Mouse (Mus musculus): ENCODE measurements around the gene Gm10190.

Gene Gm10190

GRCm38 (mm10) chr17:80332386-80332785 is 41.0 kb downstream of the Gm10190 start:
- TF ChIP-seq GATA4 (IDR thresholded peaks at IDR 0.05; ENCODE audit: insufficient replicate concordance, low read length), result no peak

GRCm38 (mm10) chr17:80326431-80326830 is 46.9 kb downstream of the Gm10190 start:
- no peak for TF ChIP-seq GATA4 (IDR thresholded peaks at IDR 0.05; ENCODE audit: insufficient replicate concordance, low read length)

GRCm38 (mm10) chr17:80325456-80325855 is 47.9 kb downstream of the Gm10190 start:
- TF ChIP-seq GATA4 (IDR thresholded peaks at IDR 0.05; ENCODE audit: insufficient replicate concordance, low read length), result no peak

- TF ChIP-seq GATA4 (IDR thresholded peaks at IDR 0.05; ENCODE audit: insufficient replicate concordance, low read length), result no peak
Observed at GRCm38 (mm10) chr17:80324521-80324920, 48.8 kb downstream of the Gm10190 start.

GRCm38 (mm10) chr17:80323658-80324057 is 49.7 kb downstream of the Gm10190 start:
- TF ChIP-seq GATA4 (IDR thresholded peaks at IDR 0.05; ENCODE audit: insufficient replicate concordance, low read length), result no peak
